Mouse (Mus musculus) frontal cortex, postnatal 14 days (tissue): Measurements from ENCODE around the gene Hoxb3.

Experiments
- DNase-seq, 2 experiments: peaks; one replicate each; pipeline ENCODE4 v3.0.0; 2022; ENCODE audit warnings: low spot score in 2 of 2

The Hoxb3 gene

GRCm38 (mm10) chr11:96352691-96353521 is 29.8 kb downstream of the Hoxb3 start:
- DNase-seq = no peak

- no peak for DNase-seq
Measured at GRCm38 (mm10) chr11:96353522-96353841, 30.4 kb downstream of the Hoxb3 start.

DNA sequence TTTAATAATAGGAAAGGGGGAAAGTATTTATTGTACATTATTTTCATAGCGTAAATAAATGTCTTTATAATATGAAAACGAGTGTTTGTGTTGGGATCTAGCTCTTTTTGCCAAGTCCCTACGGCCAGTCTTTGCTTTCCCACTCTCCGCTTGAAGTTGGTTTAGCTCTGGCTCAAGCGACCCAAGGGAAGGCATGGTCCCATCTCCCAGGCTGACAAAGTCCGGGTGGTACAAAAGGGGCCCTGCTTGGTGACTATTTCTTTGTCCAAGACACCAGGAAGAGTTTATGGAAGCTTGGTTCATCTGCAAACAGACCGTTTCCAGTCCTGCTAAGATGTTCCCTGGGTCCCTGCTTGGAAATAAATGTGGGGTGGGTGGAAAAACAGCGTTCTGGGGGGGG is 30.8 kb downstream of the Hoxb3 start:
- no peak for DNase-seq

DNA sequence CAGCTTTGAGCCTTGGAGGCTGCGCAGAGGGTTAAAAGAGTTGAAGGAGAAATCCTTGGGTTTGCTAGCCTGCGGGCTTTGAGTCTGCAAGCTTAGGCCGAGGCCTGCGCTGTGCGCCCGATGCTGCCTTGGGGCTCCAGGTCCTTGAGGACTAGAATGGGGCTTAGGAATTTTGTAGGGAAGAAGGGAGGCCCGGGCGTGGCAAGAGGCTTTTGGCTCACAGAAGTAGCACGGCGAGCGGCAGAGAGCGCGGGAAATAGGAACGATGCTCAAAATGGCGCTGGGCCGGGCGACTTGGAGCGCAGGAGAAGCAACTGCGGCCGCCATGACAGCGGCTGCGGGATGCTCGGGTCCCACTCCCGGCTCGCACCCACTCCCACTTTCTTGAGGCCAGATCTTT is 31.2 kb downstream of the Hoxb3 start:
- DNase-seq = no peak

DNA sequence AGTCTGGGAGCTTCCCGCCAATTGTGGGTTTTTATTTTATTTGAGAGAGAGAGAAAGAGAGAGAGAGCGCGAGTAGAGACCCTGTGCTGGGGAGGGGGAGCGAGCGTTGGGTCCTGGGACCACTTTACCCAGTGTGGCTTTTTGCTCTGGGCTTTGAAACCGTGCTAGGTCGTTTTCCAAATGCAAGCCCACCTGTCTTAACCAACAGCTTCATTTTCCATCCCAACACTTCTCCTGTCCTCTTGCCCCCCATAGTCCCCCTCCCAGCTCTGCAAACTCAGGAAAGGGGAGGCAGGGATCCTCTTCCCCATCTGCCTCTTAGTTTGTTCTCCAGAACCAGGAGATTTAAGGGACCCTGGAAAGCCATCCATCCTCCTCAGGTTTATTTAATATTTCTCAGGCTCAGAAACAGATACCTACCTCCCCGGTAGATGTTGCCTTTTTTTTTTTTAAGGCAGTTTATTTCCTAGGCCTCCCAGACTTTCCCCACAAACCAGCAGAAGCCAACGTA is 31.7 kb downstream of the Hoxb3 start:
- DNase-seq = no peak

GRCm38 (mm10) chr11:96363807-96364206 is 40.7 kb downstream of the Hoxb3 start:
- no peak for DNase-seq

DNA sequence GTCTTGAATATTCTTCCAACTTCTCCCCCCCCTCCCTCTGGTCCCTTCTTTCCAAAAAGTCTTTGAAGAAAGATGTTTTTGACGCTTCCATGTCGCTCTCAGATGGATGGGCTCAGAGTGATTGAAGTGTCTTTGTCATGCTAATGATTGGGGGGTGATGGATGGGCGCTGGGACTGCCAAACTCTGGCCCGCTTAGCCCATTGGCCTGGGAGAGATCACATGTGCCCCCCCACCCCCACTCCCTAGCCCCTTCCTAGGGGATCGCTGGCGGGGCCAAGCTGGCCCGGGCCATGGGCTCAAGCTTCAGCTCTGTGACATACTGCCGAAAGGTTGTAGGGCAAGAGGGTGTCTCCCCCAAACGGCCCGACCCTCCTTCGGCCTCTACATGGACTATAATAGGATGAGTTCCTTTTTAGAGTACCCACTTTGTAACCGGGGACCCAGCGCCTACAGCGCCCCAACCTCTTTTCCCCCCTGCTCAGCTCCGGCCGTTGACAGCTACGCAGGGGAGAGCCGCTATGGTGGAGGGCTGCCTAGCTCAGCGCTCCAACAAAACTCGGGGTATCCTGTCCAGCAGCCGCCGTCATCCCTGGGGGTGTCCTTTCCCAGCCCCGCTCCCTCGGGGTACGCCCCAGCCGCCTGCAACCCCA is 42.4 kb downstream of the Hoxb3 start, which contains the start of gene Hoxb1:
Hoxb1 (plus strand) TSS at position 312 of the 651 bp plus-strand sequence.
- no peak for DNase-seq

DNA sequence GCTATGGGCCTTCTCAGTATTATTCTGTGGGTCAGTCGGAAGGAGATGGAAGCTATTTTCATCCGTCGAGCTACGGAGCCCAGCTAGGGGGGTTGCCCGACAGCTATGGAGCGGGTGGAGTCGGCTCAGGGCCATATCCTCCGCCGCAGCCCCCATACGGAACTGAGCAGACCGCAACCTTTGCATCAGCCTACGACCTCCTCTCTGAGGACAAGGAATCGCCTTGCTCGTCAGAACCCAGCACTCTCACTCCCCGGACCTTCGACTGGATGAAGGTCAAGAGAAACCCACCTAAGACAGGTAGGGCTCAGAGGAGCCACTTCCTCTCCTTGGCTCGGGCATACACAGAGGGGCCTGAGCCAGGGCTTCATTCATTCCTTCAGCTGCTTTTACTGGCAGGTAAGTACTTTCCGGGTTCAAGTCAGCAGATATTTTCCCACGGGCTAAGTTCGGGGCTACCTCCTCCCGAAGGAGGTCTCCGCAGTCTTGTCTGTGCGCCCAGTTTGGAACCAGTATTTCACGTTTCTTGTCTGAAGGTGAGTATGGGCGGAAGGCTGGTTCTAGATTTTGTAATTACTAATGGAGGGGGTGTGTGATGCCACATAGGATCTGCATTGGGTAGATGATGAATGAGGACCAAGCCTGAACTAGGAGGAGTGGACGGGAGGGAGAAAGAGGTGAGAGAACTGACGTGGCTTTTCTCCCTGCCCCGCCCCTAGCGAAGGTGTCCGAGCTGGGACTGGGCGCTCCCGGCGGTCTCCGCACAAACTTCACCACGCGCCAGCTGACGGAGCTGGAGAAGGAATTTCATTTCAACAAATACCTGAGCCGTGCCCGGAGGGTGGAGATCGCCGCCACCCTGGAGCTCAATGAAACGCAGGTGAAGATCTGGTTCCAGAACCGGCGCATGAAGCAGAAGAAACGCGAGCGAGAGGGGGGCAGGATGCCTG is 43.2 kb downstream of the Hoxb3 start:
- DNase-seq = no peak

DNA sequence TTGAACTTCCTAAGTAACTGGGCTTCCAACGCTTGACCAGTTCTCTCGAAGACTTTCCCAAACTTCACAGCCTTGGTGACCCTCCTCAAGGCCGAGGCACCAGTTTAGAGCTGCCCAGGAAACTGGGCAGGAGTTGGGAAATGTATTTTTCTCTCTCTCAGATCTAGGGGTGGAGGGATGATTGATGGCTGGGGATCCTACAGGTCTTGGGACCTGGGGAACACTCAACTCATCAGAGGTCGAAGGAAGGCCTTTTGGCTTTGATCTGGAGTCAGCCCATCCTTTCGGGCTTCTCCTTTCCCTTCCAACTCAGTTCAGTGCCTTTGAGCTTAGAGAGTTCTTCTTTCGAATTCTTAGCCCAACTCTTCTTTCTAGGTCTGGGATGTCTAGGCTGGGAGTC is 44.0 kb downstream of the Hoxb3 start:
- DNase-seq = no peak

GRCm38 (mm10) chr11:96368686-96369085 is 45.6 kb downstream of the Hoxb3 start:
- DNase-seq = no peak

- no peak for DNase-seq
Measured at GRCm38 (mm10) chr11:96369140-96369539, 46.0 kb downstream of the Hoxb3 start.

DNA sequence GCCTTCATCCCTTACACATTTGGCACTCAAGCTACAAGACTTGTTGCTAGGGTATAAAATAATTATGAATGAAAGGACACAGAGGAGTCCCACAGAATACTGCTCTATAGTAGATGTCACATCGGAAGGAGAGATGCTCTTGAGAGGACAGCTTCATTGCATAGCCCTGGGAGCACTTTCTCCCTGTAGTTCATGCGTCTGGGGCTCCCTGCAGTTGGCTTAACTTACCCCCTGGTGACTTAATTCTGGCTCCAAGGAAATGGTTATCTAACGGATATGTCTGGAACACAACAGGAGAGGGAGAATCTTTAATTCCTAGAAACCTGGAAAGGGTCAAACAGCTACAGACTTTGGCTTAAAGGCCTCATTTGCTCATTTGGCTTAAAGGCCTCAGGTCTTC is 48.6 kb downstream of the Hoxb3 start:
- DNase-seq = no peak

DNA sequence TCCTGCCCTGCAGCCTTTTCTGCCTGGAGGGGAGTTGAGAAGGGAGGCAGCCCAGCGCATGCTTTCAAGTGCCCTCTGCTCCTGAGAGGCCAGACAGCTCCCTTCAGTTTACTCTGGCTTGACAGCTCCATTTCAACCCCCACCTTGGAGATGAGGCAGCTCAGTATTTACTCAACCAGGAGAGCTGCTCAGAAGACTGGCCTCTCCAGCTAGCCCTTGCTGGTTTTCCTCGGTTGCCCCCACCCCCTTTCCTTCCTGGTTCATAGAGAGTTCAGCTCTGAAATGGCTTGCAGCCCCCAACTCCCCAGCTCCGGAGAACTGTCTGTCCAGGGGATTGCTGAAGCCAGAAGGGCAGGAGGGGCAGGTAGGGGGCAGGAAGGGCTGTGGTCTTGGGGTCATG is 49.4 kb downstream of the Hoxb3 start:
- no peak for DNase-seq

DNA sequence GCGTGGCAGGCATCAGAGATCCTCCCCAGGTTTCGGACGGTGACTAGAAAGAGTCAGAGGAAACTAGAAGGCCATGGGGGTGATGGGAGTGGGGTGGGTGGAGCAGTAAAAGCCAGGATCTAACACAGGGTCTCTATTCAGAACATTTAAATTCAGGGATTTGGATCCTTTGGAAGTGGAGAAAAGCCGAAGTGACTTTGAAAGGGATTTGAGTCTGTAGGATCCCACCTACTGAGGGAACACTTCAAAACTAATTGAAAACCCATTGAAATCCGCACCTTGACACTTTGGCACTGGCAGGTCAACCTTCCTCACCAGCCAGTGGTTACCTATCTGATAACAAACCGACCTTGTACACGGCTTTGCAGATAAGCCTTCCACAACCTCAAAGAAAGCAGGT is 51.7 kb downstream of the Hoxb3 start:
- no peak for DNase-seq

GRCm38 (mm10) chr11:96383381-96383780 is 60.3 kb downstream of the Hoxb3 start:
- DNase-seq = no peak

- DNase-seq = no peak
Measured at GRCm38 (mm10) chr11:96387635-96388034, 64.5 kb downstream of the Hoxb3 start.

DNA sequence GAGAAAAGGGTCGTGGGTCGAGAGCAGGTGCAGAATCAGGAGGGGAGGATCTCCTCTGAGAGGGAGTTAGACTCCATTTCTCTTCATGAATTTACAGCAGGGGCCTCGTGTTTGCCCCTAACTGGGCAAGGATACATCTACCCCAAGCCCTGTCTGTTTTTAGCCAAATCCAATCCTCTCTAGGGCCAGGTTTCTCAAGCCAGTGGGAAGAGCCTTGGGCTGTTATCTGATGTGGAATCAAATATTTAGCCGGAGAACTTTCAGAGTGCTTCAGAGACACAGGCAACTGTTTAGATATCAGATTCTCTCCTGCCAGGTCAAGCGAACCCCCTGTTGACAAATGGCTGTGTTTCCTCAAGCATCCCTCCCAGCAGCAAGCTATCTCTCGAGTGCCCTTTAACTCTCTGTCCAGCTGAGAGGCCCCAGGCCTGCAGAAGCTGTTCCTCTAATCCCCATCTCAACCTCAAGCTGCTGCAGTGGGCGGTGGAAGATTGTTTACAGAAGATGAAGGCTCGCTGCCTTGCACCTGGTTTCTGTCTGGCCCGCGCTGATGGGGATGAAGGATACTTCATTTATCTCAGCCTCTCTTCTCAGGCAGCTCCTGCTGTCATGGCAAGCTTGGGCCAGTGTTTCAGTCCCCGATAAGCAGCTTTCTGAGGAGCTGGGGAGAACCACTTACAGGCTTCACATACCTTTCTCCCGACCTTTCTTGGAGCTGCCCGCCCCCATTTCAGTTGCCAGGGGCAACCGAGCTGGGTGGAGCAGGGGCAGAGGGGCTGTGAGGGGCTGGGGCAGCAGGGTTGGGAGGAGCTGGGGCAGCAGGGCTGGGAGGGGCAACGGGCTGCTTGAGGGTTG is 73.9 kb downstream of the Hoxb3 start:
- DNase-seq = no peak
